8 mouse cellular contexts compared by ENCODE assay signal in the genomic region with DNA sequence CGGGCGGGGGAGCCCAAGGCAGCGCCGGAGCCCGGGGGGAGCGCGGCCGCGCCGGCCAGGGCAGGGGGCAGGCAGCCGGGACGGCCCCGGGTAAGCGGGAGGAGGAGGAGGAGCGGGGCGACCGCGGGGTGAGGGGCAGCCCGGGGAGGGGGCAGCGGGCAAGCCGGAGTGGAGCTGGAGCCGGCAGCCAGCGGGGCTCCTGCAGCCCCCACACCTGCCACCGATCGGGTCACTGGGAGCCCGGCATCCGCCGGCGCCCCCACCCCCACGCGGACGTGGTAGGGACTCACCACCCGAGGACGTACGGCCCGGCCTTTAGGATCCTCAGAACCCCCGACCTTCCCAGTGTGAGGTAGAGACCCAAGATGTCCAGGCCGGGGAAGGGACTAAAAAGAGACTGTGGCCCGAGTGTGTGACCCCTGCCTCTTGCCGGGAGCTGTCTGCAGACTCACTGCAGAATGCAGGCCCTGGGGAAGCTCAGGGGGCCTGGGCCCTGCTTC. TPM values are rescaled to one million over a fixed set of nuclear protein-coding genes. Genes with fewer than 3 reads are reported as not detected.
A peak's percentile ranks its signal among the peaks of the same experiment; 100 is the strongest.
DNase-seq lines count a peak whose midpoint lies in the region; ATAC-seq and TF ChIP-seq lines count a peak whose summit lies in the region.

No protein-coding gene starts in this region.

- TF ChIP-seq EP300 in liver, embryonic 14.5 days (IDR thresholded peaks at IDR 0.05; ENCODE audit: low read depth): no peak

- peak overlapping the region; percentile 84 for H3K4me3 ChIP-seq in megakaryocyte, embryonic 14.5 days (replicated peaks)
- H3K4me3 ChIP-seq in heart, embryonic 14.5 days (ENCODE audit: control insufficient read depth in 1 of 2, insufficient read depth in 1 of 2, low read depth in 1 of 2, low read length in 2 of 2): peak overlapping the region; percentile 67 to 86
- H3K4me3 ChIP-seq in liver, embryonic 14.5 days (ENCODE audit: insufficient read depth in 1 of 2, low read depth in 2 of 2, low read length in 2 of 2): peak overlapping the region; percentile 32 to 43

- no peak for ATAC-seq in megakaryocyte, adult 5-6 weeks (ENCODE audit: poor library complexity, severe bottlenecking)
- no peak for ATAC-seq in heart, embryonic 14.5 days (ENCODE audit: insufficient number of reproducible peaks, insufficient read depth, low FRiP score, low read depth)
- no peak for ATAC-seq in liver, embryonic 14.5 days (ENCODE audit: insufficient read depth)
- ATAC-seq in inflammation-experienced regulatory T-cells, adult 6 months: no peak

- no peaks in the 10 kb centered on the region for H3K9me3 ChIP-seq in megakaryocyte, embryonic 14.5 days
- H3K9me3 ChIP-seq in heart, embryonic 14.5 days (ENCODE audit: control insufficient read depth, low read length): no peaks in the 10 kb centered on the region
- H3K9me3 ChIP-seq in liver, embryonic 14.5 days (ENCODE audit: control insufficient read depth, low read length): no peaks in the 10 kb centered on the region

- peak overlapping the region; percentile 84 for H3K9ac ChIP-seq in heart, embryonic 14.5 days (ENCODE audit: low read length)
- H3K9ac ChIP-seq in liver, embryonic 14.5 days (replicated peaks): no peak overlapping the region

- no peak for TF ChIP-seq CTCF in liver, embryonic 14.5 days (IDR thresholded peaks at IDR 0.05; ENCODE audit: low read depth)

- DNase-seq in adrenal gland, adult (ENCODE audit: inconsistent age in 2 of 2, low spot score in 1 of 2): peak; percentile 22 to 70
- DNase-seq in adrenal gland, adult 8-10 months: no peak
- DNase-seq in liver, embryonic 14.5 days (ENCODE audit: low read depth in 3 of 3, low spot score in 3 of 3): no peak
- no peak for DNase-seq in gastrocnemius, postnatal 25 days

- H3K27me3 ChIP-seq in megakaryocyte, embryonic 14.5 days (replicated peaks): peaks cover 76% of the 10 kb centered on the region
- H3K27me3 ChIP-seq in heart, embryonic 14.5 days (ENCODE audit: control insufficient read depth, insufficient read depth, low read length): no peaks in the 10 kb centered on the region
- H3K27me3 ChIP-seq in liver, embryonic 14.5 days (ENCODE audit: control insufficient read depth, insufficient read depth, low read length): peaks cover 31% of the 10 kb centered on the region

- peak overlapping the region; percentile 92 for H3K4me2 ChIP-seq in heart, embryonic 14.5 days (ENCODE audit: low read length)
- H3K4me2 ChIP-seq in liver, embryonic 14.5 days (ENCODE audit: low read depth): peak overlapping the region; percentile 42

- peaks cover 15% of the 10 kb centered on the region for H3K4me1 ChIP-seq in megakaryocyte, embryonic 14.5 days
- H3K4me1 ChIP-seq in heart, embryonic 14.5 days (ENCODE audit: control insufficient read depth in 2 of 2, insufficient read depth in 2 of 2, low read length in 2 of 2): peaks cover 9 to 22% of the 10 kb centered on the region in 2 experiments; a peak in 3 of 4 replicates
- no peaks in the 10 kb centered on the region for H3K4me1 ChIP-seq in liver, embryonic 14.5 days (replicated peaks; ENCODE audit: control insufficient read depth in 2 of 2, insufficient read depth in 2 of 2, low read length in 1 of 2)

- H3K36me3 ChIP-seq in megakaryocyte, embryonic 14.5 days (replicated peaks; ENCODE audit: low read length): peaks cover 8% of the 10 kb centered on the region
- 0 out of 2 replicates have a peak, but pooled peaks cover 5% of the 10 kb centered on the region for H3K36me3 ChIP-seq in heart, embryonic 14.5 days (ENCODE audit: control insufficient read depth, insufficient read depth, low read length)
- no peaks in the 10 kb centered on the region for H3K36me3 ChIP-seq in liver, embryonic 14.5 days (replicated peaks; ENCODE audit: control insufficient read depth, insufficient read depth, low read depth)

- 2% methylated on average over 34 of the region's 40 CpGs for WGBS in heart, embryonic 14.5 days
- WGBS in liver, embryonic 14.5 days (ENCODE audit: insufficient replicate concordance): 2% methylated on average over 39 of the region's 40 CpGs

- peak overlapping the region in 1 of 2 experiments; percentile 54; a peak in 2 of 4 replicates for H3K27ac ChIP-seq in heart, embryonic 14.5 days (replicated peaks in 1 of 2; ENCODE audit: control insufficient read depth in 1 of 2, insufficient read depth in 1 of 2, low read depth in 2 of 2, low read length in 2 of 2)
- no peak overlapping the region for H3K27ac ChIP-seq in liver, embryonic 14.5 days

RNA-seq across cellular contexts. Expression of a gene that starts 0.9 kb away (rescaled TPM):
- total RNA-seq in adrenal gland, adult 8-10 months (2022): 10 to 100 TPM; 15.9 to 21.1 (median 17.8) TPM
- 0.17 and 1.7 TPM in 2 replicates for polyA plus RNA-seq in megakaryocyte, embryonic 14.5 days (2012; ENCODE audit: insufficient read depth, low replicate concordance)
- total RNA-seq in megakaryocyte, adult 5-6 weeks (2015): not detected in 2 replicates
- total RNA-seq in megakaryocyte, adult 5-6 weeks (2017): not detected in 2 replicates
- 4.6 and 5.9 TPM in 2 replicates for polyA plus RNA-seq in heart, embryonic 14.5 days (2014; fragmentation: Nextera tagmentation; extraction: Ambion mirVana)
- 0.31 and 0.35 TPM in 2 replicates for polyA plus RNA-seq in liver, embryonic 14.5 days (2012; rRNA removed)
- polyA plus RNA-seq in liver, embryonic 14.5 days (2014; fragmentation: Nextera tagmentation; extraction: Ambion mirVana): 0.06 and 0.13 TPM in 2 replicates
- total RNA-seq in gastrocnemius, postnatal 25 days (2021): under 1 TPM; 0.32 to 0.59 TPM
- not detected for polyA plus RNA-seq in inflammation-experienced regulatory T-cells, adult 6 months (2017; shearing (Covaris generic))

RNA-seq across cellular contexts. Expression of a gene that starts 19.4 kb away (rescaled TPM):
- under 1 TPM in 1 of 4 experiments, not detected in 3; 0.19 TPM for total RNA-seq in adrenal gland, adult 8-10 months (2022)
- not detected in 2 replicates for polyA plus RNA-seq in megakaryocyte, embryonic 14.5 days (2012; ENCODE audit: insufficient read depth, low replicate concordance)
- total RNA-seq in megakaryocyte, adult 5-6 weeks (2015): not detected in 2 replicates
- total RNA-seq in megakaryocyte, adult 5-6 weeks (2017): not detected in 2 replicates
- polyA plus RNA-seq in heart, embryonic 14.5 days (2014; fragmentation: Nextera tagmentation; extraction: Ambion mirVana): 0.09 TPM in 1 of 2 replicates, not detected in the other
- not detected in 2 replicates for polyA plus RNA-seq in liver, embryonic 14.5 days (2012; rRNA removed)
- not detected in 2 replicates for polyA plus RNA-seq in liver, embryonic 14.5 days (2014; fragmentation: Nextera tagmentation; extraction: Ambion mirVana)
- total RNA-seq in gastrocnemius, postnatal 25 days (2021): not detected
- polyA plus RNA-seq in inflammation-experienced regulatory T-cells, adult 6 months (2017; shearing (Covaris generic)): not detected

RNA-seq across cellular contexts. Expression of a gene that starts 27.6 kb away (rescaled TPM):
- total RNA-seq in adrenal gland, adult 8-10 months (2022): under 1 TPM in 1 of 4 experiments, not detected in 3; 0.89 TPM
- 2.3 TPM in 1 of 2 replicates, not detected in the other for polyA plus RNA-seq in megakaryocyte, embryonic 14.5 days (2012; ENCODE audit: insufficient read depth, low replicate concordance)
- total RNA-seq in megakaryocyte, adult 5-6 weeks (2015): 19.7 and 21.4 TPM in 2 replicates
- 44.8 and 55.4 TPM in 2 replicates for total RNA-seq in megakaryocyte, adult 5-6 weeks (2017)
- 1.4 and 1.8 TPM in 2 replicates for polyA plus RNA-seq in heart, embryonic 14.5 days (2014; fragmentation: Nextera tagmentation; extraction: Ambion mirVana)
- polyA plus RNA-seq in liver, embryonic 14.5 days (2012; rRNA removed): 2.1 and 2.8 TPM in 2 replicates
- 1.6 and 1.9 TPM in 2 replicates for polyA plus RNA-seq in liver, embryonic 14.5 days (2014; fragmentation: Nextera tagmentation; extraction: Ambion mirVana)
- total RNA-seq in gastrocnemius, postnatal 25 days (2021): not detected
- polyA plus RNA-seq in inflammation-experienced regulatory T-cells, adult 6 months (2017; shearing (Covaris generic)): 1 to 10 TPM in 1 of 3 experiments, under 1 TPM in 1, not detected in 1; 0.48 to 1.6 TPM

RNA-seq across cellular contexts. Expression of a gene that starts 53.0 kb away (rescaled TPM):
- total RNA-seq in adrenal gland, adult 8-10 months (2022): 10 to 100 TPM; 15.5 to 19.1 (median 17.8) TPM
- 1.3 TPM in 1 of 2 replicates, not detected in the other for polyA plus RNA-seq in megakaryocyte, embryonic 14.5 days (2012; ENCODE audit: insufficient read depth, low replicate concordance)
- 6.2 and 8.9 TPM in 2 replicates for total RNA-seq in megakaryocyte, adult 5-6 weeks (2015)
- 3.0 and 4.1 TPM in 2 replicates for total RNA-seq in megakaryocyte, adult 5-6 weeks (2017)
- 3.7 and 4.0 TPM in 2 replicates for polyA plus RNA-seq in heart, embryonic 14.5 days (2014; fragmentation: Nextera tagmentation; extraction: Ambion mirVana)
- polyA plus RNA-seq in liver, embryonic 14.5 days (2012; rRNA removed): 0.31 and 0.34 TPM in 2 replicates
- polyA plus RNA-seq in liver, embryonic 14.5 days (2014; fragmentation: Nextera tagmentation; extraction: Ambion mirVana): 0.10 and 0.24 TPM in 2 replicates
- 1 to 10 TPM; 2.5 to 4.5 TPM for total RNA-seq in gastrocnemius, postnatal 25 days (2021)
- not detected for polyA plus RNA-seq in inflammation-experienced regulatory T-cells, adult 6 months (2017; shearing (Covaris generic))

Comparison
In these comparisons a context has a peak if more than half of its experiments do, and no peak if none do; other contexts are left out.
1. DNase-seq: peak in adrenal gland, adult (2 of 2); none in adrenal gland, adult 8-10 months (single experiment), liver, embryonic 14.5 days (0 of 3) and gastrocnemius, postnatal 25 days (single experiment).
2. Peak in every context shown above with its lines, with median percentiles within 50 percentile points of each other: H3K4me3 ChIP-seq.